Mouse (Mus musculus) olfactory bulb, adult 2 months (tissue): ENCODE measurements at regions not wholly inside any gene's neighbourhood (a gene's known extent, or its start where the extent isn't known, plus 50 kb on each side); places are given as distances from the start of the nearest gene placed in this dataset.

Experiments
- CTCF ChIP-seq: fragments of 200-500 bp; IDR thresholded peaks from 2 replicates; pipeline ENCODE4 v1.5.1; 2012; ENCODE audit warnings: low read depth, mild to moderate bottlenecking, low read length, moderate library complexity; ENCODE audit not compliant: insufficient read depth
- POLR2A ChIP-seq: fragments of 200-500 bp; IDR thresholded peaks from 2 replicates; pipeline ENCODE4 v1.6.1; 2012; ENCODE audit warnings: mild to moderate bottlenecking, low read depth, low read length, moderate library complexity; ENCODE audit not compliant: insufficient read depth

DNA sequence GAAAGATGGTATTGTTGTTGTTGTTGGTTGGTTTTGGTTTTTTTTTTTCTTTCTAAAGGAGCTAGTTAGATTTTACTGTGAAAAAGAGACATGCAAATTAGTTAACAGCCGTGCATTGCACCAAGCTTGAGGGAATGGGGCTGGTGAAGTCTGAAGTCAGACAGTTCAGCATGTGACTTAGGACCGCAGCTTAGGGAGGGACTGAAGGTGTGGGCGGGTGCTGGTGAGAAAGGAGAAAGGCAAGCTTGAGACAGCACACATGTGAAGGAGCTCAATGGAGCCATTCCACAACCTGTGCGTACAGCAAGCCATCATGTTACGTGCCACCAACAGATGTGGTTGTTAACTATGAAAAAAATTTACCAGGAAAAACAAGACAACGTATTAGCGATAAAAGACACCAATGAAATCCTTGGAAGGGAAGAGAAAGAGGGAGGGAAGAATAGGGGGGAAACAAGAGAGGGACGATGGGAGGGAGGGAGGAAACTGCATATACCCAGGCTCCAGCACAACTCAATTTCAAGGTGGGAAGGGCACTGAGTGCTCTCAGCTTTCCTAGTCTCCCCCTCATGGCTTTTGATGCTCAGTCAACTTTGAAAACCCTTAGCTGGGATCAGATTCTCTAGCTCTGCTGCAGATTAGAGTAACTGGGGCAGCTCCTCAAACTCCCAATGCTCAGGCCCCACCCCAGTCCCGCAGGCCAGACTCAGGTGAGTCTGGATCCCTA is 218.1 kb upstream of the Btg1 start:
- TF ChIP-seq CTCF (no peak), POLR2A (no peak)
